Mouse (Mus musculus) spleen, adult 2 months (tissue): ENCODE results near the gene Hdac7.

Experiments used
- CTCF ChIP-seq: fragments of 200-500 bp; IDR thresholded peaks from 2 replicates; pipeline ENCODE4 v1.5.1; 2011; ENCODE audit warnings: mild to moderate bottlenecking, inconsistent platforms; ENCODE audit not compliant: insufficient read depth, insufficient read length, insufficient replicate concordance; ENCODE audit errors: extremely low read depth
- POLR2A ChIP-seq: fragments of 200-500 bp; IDR thresholded peaks from 2 replicates; pipeline ENCODE4 v1.6.1; 2011; ENCODE audit warnings: low read depth, low read length, inconsistent platforms

- TF ChIP-seq POLR2A (no peak), CTCF (no peak)
These were observed 56.3 kb downstream of the Hdac7 start for GRCm38 (mm10) chr15:97787799-97788667.
